Mouse (Mus musculus) embryonic facial prominence, embryonic 14.5 days (tissue): ENCODE results near the gene Ttc22. TPM values are rescaled to one million over a fixed set of nuclear protein-coding genes. Genes with fewer than 3 reads are reported as not detected.

ENCODE experiments used
- ATAC-seq: fragments of 200-750 bp; cut with Nextera tagmentation; 2 replicates; pipeline ENCODE4 v1.8.0; 2017; ENCODE audit warnings: low read depth, moderate number of reproducible peaks, moderate TSS enrichment
- DNase-seq: peaks from one replicate; pipeline ENCODE4 v3.0.0-alpha.2; 2015; ENCODE audit warnings: low spot score
- H3K27ac ChIP-seq: fragments of 300-500 bp; sonication (generic); replicated peaks from 2 replicates; pipeline ENCODE4 v1.5.1; 2014; ENCODE audit warnings: low read depth, mild to moderate bottlenecking, low read length, moderate library complexity
- H3K27me3 ChIP-seq: fragments of 300-500 bp; sonication (generic); replicated peaks from 2 replicates; pipeline ENCODE4 v1.6.1; 2014; ENCODE audit warnings: low read length; ENCODE audit not compliant: control insufficient read depth, insufficient read depth
- H3K36me3 ChIP-seq: fragments of 300-500 bp; sonication (generic); 2 replicates; pipeline ENCODE4 v1.6.1; 2014; ENCODE audit warnings: low read length, mixed read lengths; ENCODE audit not compliant: control insufficient read depth, insufficient read depth
- H3K4me1 ChIP-seq: fragments of 300-500 bp; sonication (generic); 2 replicates; pipeline ENCODE4 v1.6.1; 2014; ENCODE audit warnings: antibody characterized with exemption, low read length; ENCODE audit not compliant: control insufficient read depth, insufficient read depth
- H3K4me2 ChIP-seq: fragments of 300-500 bp; sonication (generic); 2 replicates; pipeline ENCODE4 v1.6.1; 2014; ENCODE audit warnings: low read depth, mild to moderate bottlenecking, low read length, moderate library complexity, mixed read lengths
- H3K4me3 ChIP-seq: fragments of 300-500 bp; sonication (generic); 2 replicates; pipeline ENCODE4 v1.5.1; 2014; ENCODE audit warnings: low read depth, mild to moderate bottlenecking, low read length
- H3K9ac ChIP-seq: fragments of 300-500 bp; sonication (generic); 2 replicates; pipeline ENCODE4 v1.6.1; 2014; ENCODE audit warnings: low read depth, mild to moderate bottlenecking, low read length, moderate library complexity, mixed read lengths
- H3K9me3 ChIP-seq: fragments of 300-500 bp; sonication (generic); 2 replicates; pipeline ENCODE4 v1.6.1; 2016; ENCODE audit warnings: low read length; ENCODE audit not compliant: control insufficient read depth
- WGBS: fragments of 180-500 bp; shearing (Covaris S2); extraction: QIAGEN DNeasy Blood & Tissue Kit; methylation state at CpG from one replicate; pipeline ENCODE4 v1.1.7; 2014; 5-methylcytosine and 5-hydroxymethylcytosine counted together
- polyA plus RNA-seq: library from polyadenylated mRNA; unstranded; fragments of >200 nt; fragmentation: Nextera tagmentation; extraction: Ambion mirVana; gene quantifications from 2 replicates; pipeline ENCODE4 v1.2.1, GENCODE M21; 2014

The Ttc22 gene
- polyA plus RNA-seq, 1 experiment from 2014 or later = 3.5 TPM

DNA sequence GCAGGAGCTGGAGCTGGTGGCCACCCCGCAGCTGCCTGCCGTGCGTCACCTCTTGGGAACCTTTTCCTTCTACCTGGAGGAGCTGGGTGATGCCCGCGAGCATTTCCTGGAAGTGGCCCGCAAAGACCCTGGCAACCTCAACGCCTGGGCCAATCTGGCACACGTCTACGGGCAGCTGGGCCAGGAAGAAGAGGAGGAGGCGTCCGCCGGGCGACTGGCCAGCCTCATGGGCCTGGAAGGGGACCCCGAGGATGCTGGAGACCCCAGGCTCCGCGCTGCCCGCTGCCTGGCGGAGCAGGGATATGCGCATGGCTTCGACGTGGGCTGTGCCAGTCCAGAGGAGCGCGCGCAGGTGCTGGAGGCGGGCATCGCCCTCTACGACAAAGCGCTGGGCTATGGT, 480 bp downstream of the Ttc22 start:
- DNase-seq = no peak
- H3K4me1 ChIP-seq = no peaks in the 10 kb centered on the region
- peaks cover 38% of the 10 kb centered on the region for H3K27me3 ChIP-seq
- H3K9me3 ChIP-seq = no peaks in the 10 kb centered on the region
- H3K27ac ChIP-seq = no peak overlapping the region
- peak overlapping the region; percentile 20; the same call in 1 of the 2 replicates for H3K4me2 ChIP-seq
- ATAC-seq = no peak
- 38% methylated on average over 10 of the region's 28 CpGs for WGBS
- H3K36me3 ChIP-seq = no peaks in the 10 kb centered on the region
- peak overlapping the region; percentile 14; the same call in 1 of the 2 replicates for H3K4me3 ChIP-seq
- peak overlapping the region; percentile 19; the same call in 1 of the 2 replicates for H3K9ac ChIP-seq

DNA sequence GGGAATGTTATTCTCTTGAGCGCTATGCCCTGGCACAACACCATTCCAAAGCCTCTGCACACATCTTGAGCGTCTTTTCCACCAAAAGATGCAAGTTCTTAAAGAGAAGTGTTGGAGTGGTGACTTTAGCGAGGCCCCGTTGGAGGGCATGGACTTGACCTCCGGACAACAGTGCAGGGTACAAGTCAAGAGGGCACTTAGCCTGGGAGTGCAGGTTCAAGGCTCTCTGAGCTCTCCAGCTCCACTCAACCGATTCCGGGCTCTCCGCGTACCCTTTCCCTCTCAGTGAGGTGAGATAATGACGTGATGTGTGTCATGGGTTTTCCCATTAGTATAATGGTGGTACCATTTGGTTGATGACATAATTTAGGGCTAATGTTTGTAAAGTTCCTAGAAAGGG, 2.0 kb downstream of the Ttc22 start:
- no peaks in the 10 kb centered on the region for H3K4me1 ChIP-seq
- no peaks in the 10 kb centered on the region for H3K9me3 ChIP-seq
- no peak overlapping the region for H3K27ac ChIP-seq
- H3K36me3 ChIP-seq = no peaks in the 10 kb centered on the region
- H3K27me3 ChIP-seq = peaks cover 38% of the 10 kb centered on the region
- ATAC-seq (no peak), DNase-seq (no peak)
- no peak overlapping the region for H3K9ac ChIP-seq
- 88% methylated on average over 10 of the region's 10 CpGs for WGBS
- H3K4me3 ChIP-seq = no peak overlapping the region
- H3K4me2 ChIP-seq = no peak overlapping the region

DNA sequence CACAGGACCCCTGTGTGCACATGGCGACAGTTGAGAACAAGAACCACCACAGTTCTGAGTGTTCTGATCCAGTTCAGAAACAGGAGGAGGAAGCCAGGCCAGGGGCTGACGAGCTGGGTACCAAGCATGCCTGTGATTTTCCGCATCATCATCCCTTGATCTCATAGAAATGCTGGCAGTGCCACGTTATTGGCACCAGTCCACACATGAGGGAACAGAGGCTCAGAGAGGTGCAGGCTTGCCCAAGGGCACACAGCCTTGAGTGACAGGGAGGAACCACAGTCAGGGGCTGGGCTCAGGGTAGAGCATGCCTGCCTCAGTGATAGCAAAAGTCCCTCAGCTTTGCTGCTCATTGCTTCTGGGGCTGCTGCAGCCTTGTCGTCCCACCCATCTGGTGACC, 5.6 kb downstream of the Ttc22 start:
- WGBS = 64% methylated on average over 5 of the region's 5 CpGs
- no peak overlapping the region for H3K4me2 ChIP-seq
- H3K9ac ChIP-seq = no peak overlapping the region
- no peak for DNase-seq
- H3K27ac ChIP-seq = no peak overlapping the region
- peaks cover 23% of the 10 kb centered on the region for H3K27me3 ChIP-seq
- no peak for ATAC-seq
- H3K4me1 ChIP-seq = peaks cover 10% of the 10 kb centered on the region; the same call in 1 of the 2 replicates
- no peak overlapping the region for H3K4me3 ChIP-seq
- H3K9me3 ChIP-seq = no peaks in the 10 kb centered on the region
- no peaks in the 10 kb centered on the region for H3K36me3 ChIP-seq

DNA sequence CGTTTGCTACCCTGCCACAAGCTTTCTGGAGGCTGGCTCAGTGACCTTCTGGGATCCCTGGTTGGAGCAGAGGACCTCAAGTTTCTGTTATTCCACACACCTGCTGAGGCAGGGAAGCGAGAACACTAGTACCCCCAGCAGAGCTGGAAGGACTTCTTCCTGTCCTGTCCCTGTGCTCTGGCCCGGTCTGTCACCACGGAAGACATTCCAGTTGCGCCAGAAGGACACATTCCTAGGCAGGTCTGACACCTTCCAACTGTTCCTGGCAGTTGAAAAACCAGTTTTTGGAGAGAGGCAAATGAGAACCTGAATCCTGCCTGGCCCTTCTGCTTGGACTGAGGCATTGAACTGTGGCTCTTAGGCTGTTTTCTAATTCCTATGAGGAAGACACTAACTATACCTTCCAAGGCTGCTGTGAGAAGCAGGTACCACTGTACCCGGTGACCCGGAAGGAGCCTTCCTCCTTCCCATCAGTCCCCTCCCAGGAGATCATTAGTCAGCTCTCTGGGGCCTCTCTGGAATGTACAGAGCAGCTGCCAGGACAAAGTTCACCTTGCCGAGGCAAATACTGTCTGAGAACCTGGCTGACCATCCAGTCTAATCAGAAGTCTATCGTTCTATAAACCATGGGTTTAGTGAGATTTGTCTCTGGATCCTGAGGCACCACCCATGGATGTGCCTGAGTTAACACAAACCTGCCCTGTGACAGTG, 6.6 kb downstream of the Ttc22 start:
- no peak overlapping the region for H3K9ac ChIP-seq
- 35% methylated on average over 9 of the region's 9 CpGs for WGBS
- peaks cover 18% of the 10 kb centered on the region for H3K4me1 ChIP-seq
- ATAC-seq (no peak), DNase-seq (peak; percentile 27)
- H3K27me3 ChIP-seq = peaks cover 14% of the 10 kb centered on the region
- H3K4me2 ChIP-seq = no peak overlapping the region
- no peak overlapping the region for H3K4me3 ChIP-seq
- H3K36me3 ChIP-seq = no peaks in the 10 kb centered on the region
- H3K27ac ChIP-seq = no peak overlapping the region
- no peaks in the 10 kb centered on the region for H3K9me3 ChIP-seq

DNA sequence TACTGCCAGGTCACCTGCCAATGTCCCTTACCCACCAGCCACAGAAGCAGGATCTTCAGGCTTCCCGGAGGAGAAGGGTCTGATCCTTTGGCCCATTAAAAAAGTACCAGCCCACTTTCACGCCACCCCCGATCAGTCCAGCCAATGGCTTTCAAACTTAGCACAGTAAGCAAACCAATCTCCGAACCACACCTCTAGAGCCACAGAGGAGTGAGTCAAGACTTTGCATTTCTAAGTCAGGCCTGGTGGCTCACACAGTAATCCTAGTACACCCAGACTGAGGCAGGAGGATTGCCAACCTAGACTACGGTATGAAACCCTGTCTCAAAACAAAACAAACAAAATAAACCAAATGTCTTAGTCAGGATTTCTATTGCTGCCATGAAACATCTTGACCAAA, 7.1 kb downstream of the Ttc22 start:
- no peak for DNase-seq
- no peak overlapping the region for H3K4me3 ChIP-seq
- no peak overlapping the region for H3K9ac ChIP-seq
- H3K4me1 ChIP-seq = peaks cover 22% of the 10 kb centered on the region
- WGBS = 71% methylated on average over 5 of the region's 5 CpGs
- no peaks in the 10 kb centered on the region for H3K9me3 ChIP-seq
- no peak for ATAC-seq
- H3K4me2 ChIP-seq = no peak overlapping the region
- H3K36me3 ChIP-seq = no peaks in the 10 kb centered on the region
- peaks cover 8% of the 10 kb centered on the region for H3K27me3 ChIP-seq
- H3K27ac ChIP-seq = no peak overlapping the region

DNA sequence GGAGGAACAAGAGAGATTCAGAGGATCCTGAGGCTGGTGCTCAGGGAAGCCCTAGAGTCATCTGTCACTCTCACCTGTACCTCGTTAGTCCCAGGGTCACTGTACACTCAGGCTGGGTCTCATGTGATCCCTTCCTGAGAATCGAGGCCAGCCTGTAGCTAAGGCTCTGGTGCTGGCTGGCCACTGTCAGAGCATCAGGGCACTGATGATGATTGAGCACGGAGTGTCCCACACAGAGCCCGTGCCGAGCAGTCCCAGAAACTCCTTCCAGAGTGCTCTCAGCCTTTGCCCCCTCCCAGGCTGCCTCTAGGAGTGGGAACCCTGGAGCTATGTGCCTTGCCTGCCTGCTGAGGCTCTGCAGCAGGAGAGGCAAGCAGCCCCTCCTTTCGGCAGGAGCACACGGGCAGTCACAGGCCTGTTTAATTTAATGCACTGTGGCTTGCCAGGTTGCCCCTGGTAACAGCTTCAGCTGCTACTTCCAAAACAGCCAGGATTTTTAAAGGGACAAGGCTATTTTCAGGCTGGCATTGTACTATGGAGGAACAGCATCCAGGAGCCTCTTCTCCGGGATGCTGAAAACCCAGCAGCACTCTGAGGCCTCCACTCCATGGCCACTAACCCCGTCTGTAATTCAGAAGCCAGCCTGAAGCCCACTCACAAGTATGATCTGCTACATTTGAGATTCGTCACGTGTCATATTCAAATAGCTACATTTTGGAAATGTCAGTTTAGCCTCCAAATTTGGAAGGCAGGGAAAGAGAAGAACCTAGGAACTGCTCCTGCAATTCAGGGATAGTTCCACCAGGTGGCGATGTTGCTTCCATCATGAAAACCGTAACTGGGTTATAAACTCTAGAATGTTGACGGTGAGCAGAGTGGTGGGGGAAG, 8.3 kb downstream of the Ttc22 start:
- ATAC-seq (peak; percentile 86), DNase-seq (peak; percentile 87)
- Histone ChIP-seq H3K9me3 (no peaks in the 10 kb centered on the region), H3K9ac (peak overlapping the region; percentile 3; the same call in 1 of the 2 replicates), H3K36me3 (no peaks in the 10 kb centered on the region), H3K4me3 (no peak overlapping the region), H3K27ac (peak overlapping the region; percentile 49), H3K4me2 (peak overlapping the region; percentile 18), H3K4me1 (peaks cover 22% of the 10 kb centered on the region), H3K27me3 (no peaks in the 10 kb centered on the region; the same call in 1 of the 2 replicates)
- WGBS = 17% methylated on average over 14 of the region's 14 CpGs

DNA sequence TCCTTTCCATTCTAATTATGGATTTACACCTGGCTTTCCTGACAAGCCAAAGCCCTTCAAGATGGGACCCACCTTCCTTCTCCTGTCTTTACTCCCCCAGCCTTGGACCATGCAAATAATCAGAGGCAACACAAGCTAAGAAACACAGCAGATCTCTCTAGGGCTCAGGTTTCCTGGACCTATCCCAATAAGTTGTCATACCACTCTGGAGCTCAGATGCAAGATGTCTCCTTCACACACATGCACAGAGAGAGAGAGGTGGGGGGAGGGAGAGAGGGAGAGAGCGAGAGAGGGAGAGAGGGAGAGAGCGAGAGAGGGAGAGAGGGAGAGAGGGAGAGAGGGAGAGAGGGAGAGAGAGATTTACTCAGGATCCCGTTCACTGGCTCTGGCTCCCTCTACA, 10.1 kb downstream of the Ttc22 start:
- DNase-seq (peak; percentile 53), ATAC-seq (no peak)
- 33% methylated on average over 1 of the region's 3 CpGs for WGBS
- Histone ChIP-seq H3K36me3 (no peaks in the 10 kb centered on the region), H3K27me3 (no peaks in the 10 kb centered on the region), H3K4me1 (peaks cover 22% of the 10 kb centered on the region), H3K27ac (no peak overlapping the region; the same call in 1 of the 2 replicates), H3K9ac (no peak overlapping the region), H3K4me3 (no peak overlapping the region), H3K4me2 (no peak overlapping the region), H3K9me3 (no peaks in the 10 kb centered on the region)

DNA sequence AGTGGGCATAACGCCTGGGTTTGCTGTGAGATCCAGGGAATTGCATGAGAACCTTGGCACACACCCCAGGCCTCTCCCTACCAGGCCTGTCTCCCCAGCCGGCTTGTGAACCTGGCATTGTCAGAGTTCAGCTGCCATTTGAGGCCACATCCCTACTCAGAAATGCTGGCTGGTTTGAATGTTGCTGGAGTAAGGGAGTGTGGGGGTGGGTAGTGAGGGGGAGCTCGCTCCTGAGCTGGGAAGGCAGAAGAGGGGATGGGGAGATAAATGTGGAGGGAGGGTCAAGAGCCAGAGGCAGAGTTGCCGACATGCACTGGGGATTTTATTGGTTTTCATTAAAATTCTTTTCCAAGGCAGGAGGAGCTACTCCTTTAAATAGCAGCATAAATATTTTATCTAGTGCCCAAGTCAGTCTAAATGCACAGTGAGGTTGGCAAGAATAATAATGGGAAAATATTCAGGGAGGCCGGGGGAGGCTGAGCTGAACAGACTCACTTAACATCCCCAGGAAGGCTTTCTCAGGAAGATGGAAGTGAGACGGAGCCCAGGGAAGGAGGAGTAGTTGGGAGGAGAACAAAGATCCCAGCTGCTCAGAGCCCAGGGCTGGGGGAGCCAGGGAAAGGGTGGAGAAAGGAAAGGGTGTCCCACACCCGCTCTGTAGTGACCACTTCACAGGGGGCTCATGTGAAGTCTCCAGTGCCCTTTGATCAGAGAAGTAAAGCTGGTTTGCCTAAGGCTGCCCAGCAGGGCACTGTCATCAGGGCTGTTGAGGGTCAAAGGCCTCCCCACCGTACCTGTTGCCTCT, 11.3 kb downstream of the Ttc22 start:
- H3K4me2 ChIP-seq = no peak overlapping the region
- WGBS = 24% methylated on average over 8 of the region's 8 CpGs
- no peaks in the 10 kb centered on the region for H3K36me3 ChIP-seq
- H3K9me3 ChIP-seq = no peaks in the 10 kb centered on the region
- ATAC-seq (no peak), DNase-seq (peak; percentile 52)
- H3K9ac ChIP-seq = 0 out of 2 replicates have a peak overlapping the region, but pooled peaks have one; percentile 8
- peaks cover 22% of the 10 kb centered on the region for H3K4me1 ChIP-seq
- H3K4me3 ChIP-seq = no peak overlapping the region
- H3K27ac ChIP-seq = peak overlapping the region; percentile 84
- H3K27me3 ChIP-seq = no peaks in the 10 kb centered on the region
